Mouse (Mus musculus): ENCODE measurements around the gene Aanat. TPM values are rescaled to one million over a fixed set of nuclear protein-coding genes. Genes with fewer than 3 reads are reported as not detected.
A peak's percentile ranks its signal among the peaks of the same experiment; 100 is the strongest.

Gene Aanat
- polyA plus RNA-seq, 1 experiment from 2014 or later, result not detected

DNA sequence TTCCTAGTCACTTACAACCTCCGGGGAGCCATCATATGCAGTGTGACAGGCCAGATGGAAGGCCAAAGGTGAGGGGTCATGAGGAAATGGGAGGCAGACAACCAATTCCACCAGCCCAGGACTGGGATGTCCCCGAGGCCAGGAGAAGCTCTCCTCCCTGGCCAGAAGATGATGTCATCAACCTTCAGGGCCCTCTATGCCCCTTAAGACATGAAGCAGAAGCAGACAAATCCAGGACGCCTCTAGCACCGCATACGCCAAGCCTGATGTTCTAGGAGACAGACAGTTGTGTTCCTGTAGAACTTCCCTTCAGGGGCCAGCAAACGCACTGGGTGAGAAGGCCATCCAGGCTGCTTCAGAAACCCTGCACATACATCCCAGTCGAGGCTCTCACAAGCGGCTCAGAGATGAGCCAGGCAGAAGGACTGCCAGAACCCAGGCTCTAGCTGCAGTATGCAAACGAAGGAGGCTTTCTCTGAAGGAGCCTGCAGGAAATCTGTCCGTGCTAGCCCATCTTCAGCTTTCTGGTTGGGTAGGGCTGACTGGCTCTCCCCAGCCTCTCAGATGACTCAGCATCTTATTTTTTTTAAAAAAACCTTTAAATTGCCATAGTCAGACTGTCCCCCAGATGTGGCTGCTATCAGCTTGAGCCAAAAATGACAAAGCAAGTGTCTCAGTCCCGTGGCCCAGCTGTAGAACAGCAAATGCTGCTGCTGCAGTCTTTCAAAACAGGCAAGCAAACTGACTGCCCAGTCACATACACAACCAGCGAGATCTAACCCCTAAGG lies 13.3 kb upstream of the Aanat start:
- no peak overlapping the region for H3K4me2 ChIP-seq (replicated peaks; ENCODE audit: low read depth)
- H3K27ac ChIP-seq (ENCODE audit: low read depth, low read length), result no peak overlapping the region
- no peak overlapping the region for H3K4me3 ChIP-seq (ENCODE audit: low read depth, low read length)
- no peak for ATAC-seq
- H3K4me1 ChIP-seq (replicated peaks; ENCODE audit: control insufficient read depth, insufficient read depth, low read length), result no peaks in the 10 kb centered on the region
- no peak for TF ChIP-seq CTCF (IDR thresholded peaks at IDR 0.05; ENCODE audit: low read depth)
- H3K36me3 ChIP-seq (ENCODE audit: control insufficient read depth, insufficient read depth), result no peaks in the 10 kb centered on the region
- no peak overlapping the region for H3K9ac ChIP-seq (ENCODE audit: low read depth, low read length)
- no peaks in the 10 kb centered on the region for H3K9me3 ChIP-seq (ENCODE audit: control insufficient read depth)
- no peaks in the 10 kb centered on the region for H3K27me3 ChIP-seq (replicated peaks; ENCODE audit: control insufficient read depth, insufficient read depth, low read length)
- WGBS, result 62% methylated on average over 12 of the region's 12 CpGs

DNA sequence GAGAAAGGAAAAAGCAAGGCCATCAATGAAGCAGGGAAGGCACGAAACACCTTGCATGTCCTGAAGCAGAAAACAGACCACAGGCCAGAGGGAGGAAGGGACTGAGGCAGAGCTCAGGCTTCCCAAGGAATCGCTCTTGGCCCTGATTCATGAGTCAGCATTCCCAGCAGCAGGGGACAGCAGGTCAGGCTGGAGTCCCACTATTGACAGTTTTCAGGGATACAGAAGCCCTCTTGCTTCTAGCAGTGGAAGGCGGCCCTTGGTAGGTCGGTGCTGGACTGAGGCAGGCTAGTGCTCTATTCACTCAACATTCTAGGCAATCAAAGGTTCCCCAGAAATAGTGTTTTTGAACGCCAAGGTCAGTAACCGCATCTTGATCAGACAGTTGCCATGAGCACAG lies 11.7 kb upstream of the Aanat start:
- no peak overlapping the region for H3K4me3 ChIP-seq (ENCODE audit: low read depth, low read length)
- ATAC-seq, result no peak
- no peak overlapping the region for H3K4me2 ChIP-seq (replicated peaks; ENCODE audit: low read depth)
- TF ChIP-seq CTCF (IDR thresholded peaks at IDR 0.05; ENCODE audit: low read depth), result no peak
- H3K9ac ChIP-seq (ENCODE audit: low read depth, low read length), result no peak overlapping the region
- no peaks in the 10 kb centered on the region for H3K4me1 ChIP-seq (replicated peaks; ENCODE audit: control insufficient read depth, insufficient read depth, low read length)
- no peaks in the 10 kb centered on the region for H3K9me3 ChIP-seq (ENCODE audit: control insufficient read depth)
- no peaks in the 10 kb centered on the region for H3K27me3 ChIP-seq (replicated peaks; ENCODE audit: control insufficient read depth, insufficient read depth, low read length)
- WGBS, result 76% methylated on average over 6 of the region's 6 CpGs
- H3K27ac ChIP-seq (ENCODE audit: low read depth, low read length), result no peak overlapping the region
- no peaks in the 10 kb centered on the region for H3K36me3 ChIP-seq (ENCODE audit: control insufficient read depth, insufficient read depth)

- Histone ChIP-seq H3K4me1 (replicated peaks; ENCODE audit: control insufficient read depth, insufficient read depth, low read length) (no peaks in the 10 kb centered on the region), H3K9me3 (ENCODE audit: control insufficient read depth) (no peaks in the 10 kb centered on the region), H3K36me3 (ENCODE audit: control insufficient read depth, insufficient read depth) (no peaks in the 10 kb centered on the region), H3K4me3 (ENCODE audit: low read depth, low read length) (no peak overlapping the region), H3K4me2 (replicated peaks; ENCODE audit: low read depth) (no peak overlapping the region), H3K27ac (ENCODE audit: low read depth, low read length) (no peak overlapping the region), H3K9ac (ENCODE audit: low read depth, low read length) (no peak overlapping the region), H3K27me3 (replicated peaks; ENCODE audit: control insufficient read depth, insufficient read depth, low read length) (no peaks in the 10 kb centered on the region)
- TF ChIP-seq CTCF (IDR thresholded peaks at IDR 0.05; ENCODE audit: low read depth), result no peak
- ATAC-seq, result no peak
- WGBS, result 87% methylated on average over 6 of the region's 6 CpGs
Observed at GRCm38 (mm10) chr11:116574982-116575381, 11.2 kb upstream of the Aanat start.

GRCm38 (mm10) chr11:116575396-116575795 lies 10.8 kb upstream of the Aanat start:
- no peaks in the 10 kb centered on the region for H3K9me3 ChIP-seq (ENCODE audit: control insufficient read depth)
- WGBS, result 86% methylated on average over 2 of the region's 2 CpGs
- no peak overlapping the region for H3K4me2 ChIP-seq (replicated peaks; ENCODE audit: low read depth)
- no peaks in the 10 kb centered on the region for H3K36me3 ChIP-seq (ENCODE audit: control insufficient read depth, insufficient read depth)
- H3K4me3 ChIP-seq (ENCODE audit: low read depth, low read length), result no peak overlapping the region
- TF ChIP-seq CTCF (IDR thresholded peaks at IDR 0.05; ENCODE audit: low read depth), result no peak
- no peak overlapping the region for H3K9ac ChIP-seq (ENCODE audit: low read depth, low read length)
- H3K4me1 ChIP-seq (replicated peaks; ENCODE audit: control insufficient read depth, insufficient read depth, low read length), result no peaks in the 10 kb centered on the region; the same call in 1 of the 2 replicates
- H3K27ac ChIP-seq (ENCODE audit: low read depth, low read length), result no peak overlapping the region
- H3K27me3 ChIP-seq (replicated peaks; ENCODE audit: control insufficient read depth, insufficient read depth, low read length), result no peaks in the 10 kb centered on the region
- ATAC-seq, result no peak

- no peaks in the 10 kb centered on the region; the same call in 1 of the 2 replicates for H3K4me1 ChIP-seq (replicated peaks; ENCODE audit: control insufficient read depth, insufficient read depth, low read length)
- no peak overlapping the region for H3K4me3 ChIP-seq (ENCODE audit: low read depth, low read length)
- no peaks in the 10 kb centered on the region for H3K27me3 ChIP-seq (replicated peaks; ENCODE audit: control insufficient read depth, insufficient read depth, low read length)
- H3K36me3 ChIP-seq (ENCODE audit: control insufficient read depth, insufficient read depth), result no peaks in the 10 kb centered on the region
- H3K9me3 ChIP-seq (ENCODE audit: control insufficient read depth), result no peaks in the 10 kb centered on the region
- no peak overlapping the region for H3K27ac ChIP-seq (ENCODE audit: low read depth, low read length)
- 95% methylated on average over 3 of the region's 3 CpGs for WGBS
- TF ChIP-seq CTCF (IDR thresholded peaks at IDR 0.05; ENCODE audit: low read depth), result no peak
- no peak overlapping the region for H3K4me2 ChIP-seq (replicated peaks; ENCODE audit: low read depth)
- H3K9ac ChIP-seq (ENCODE audit: low read depth, low read length), result no peak overlapping the region
- no peak for ATAC-seq
Observed at GRCm38 (mm10) chr11:116579280-116579679, 7.0 kb upstream of the Aanat start.

GRCm38 (mm10) chr11:116580031-116580652 lies 6.1 kb upstream of the Aanat start:
- no peak for TF ChIP-seq CTCF (IDR thresholded peaks at IDR 0.05; ENCODE audit: low read depth)
- Histone ChIP-seq H3K9ac (ENCODE audit: low read depth, low read length) (0 out of 2 replicates have a peak overlapping the region, but pooled peaks have one; percentile 75), H3K4me2 (replicated peaks; ENCODE audit: low read depth) (peak overlapping the region; percentile 100), H3K4me1 (replicated peaks; ENCODE audit: control insufficient read depth, insufficient read depth, low read length) (no peaks in the 10 kb centered on the region; the same call in 1 of the 2 replicates), H3K4me3 (ENCODE audit: low read depth, low read length) (peak overlapping the region; percentile 82), H3K36me3 (ENCODE audit: control insufficient read depth, insufficient read depth) (no peaks in the 10 kb centered on the region), H3K27me3 (replicated peaks; ENCODE audit: control insufficient read depth, insufficient read depth, low read length) (no peaks in the 10 kb centered on the region), H3K27ac (ENCODE audit: low read depth, low read length) (no peak overlapping the region), H3K9me3 (ENCODE audit: control insufficient read depth) (no peaks in the 10 kb centered on the region)
- ATAC-seq, result no peak
- WGBS, result 33% methylated on average over 10 of the region's 10 CpGs
